Mouse (Mus musculus): Measurements from ENCODE around the gene Myo3a. TPM values are rescaled to one million over a fixed set of nuclear protein-coding genes. Genes with fewer than 3 reads are reported as not detected.
A peak's percentile ranks its signal among the peaks of the same experiment; 100 is the strongest.

Myo3a gene
- total RNA-seq, 2 experiments from 2014 or later, result not detected

- no peak for DNase-seq
These were observed 393.9 kb downstream of the Myo3a start for GRCm38 (mm10) chr2:22620978-22621827.

DNA sequence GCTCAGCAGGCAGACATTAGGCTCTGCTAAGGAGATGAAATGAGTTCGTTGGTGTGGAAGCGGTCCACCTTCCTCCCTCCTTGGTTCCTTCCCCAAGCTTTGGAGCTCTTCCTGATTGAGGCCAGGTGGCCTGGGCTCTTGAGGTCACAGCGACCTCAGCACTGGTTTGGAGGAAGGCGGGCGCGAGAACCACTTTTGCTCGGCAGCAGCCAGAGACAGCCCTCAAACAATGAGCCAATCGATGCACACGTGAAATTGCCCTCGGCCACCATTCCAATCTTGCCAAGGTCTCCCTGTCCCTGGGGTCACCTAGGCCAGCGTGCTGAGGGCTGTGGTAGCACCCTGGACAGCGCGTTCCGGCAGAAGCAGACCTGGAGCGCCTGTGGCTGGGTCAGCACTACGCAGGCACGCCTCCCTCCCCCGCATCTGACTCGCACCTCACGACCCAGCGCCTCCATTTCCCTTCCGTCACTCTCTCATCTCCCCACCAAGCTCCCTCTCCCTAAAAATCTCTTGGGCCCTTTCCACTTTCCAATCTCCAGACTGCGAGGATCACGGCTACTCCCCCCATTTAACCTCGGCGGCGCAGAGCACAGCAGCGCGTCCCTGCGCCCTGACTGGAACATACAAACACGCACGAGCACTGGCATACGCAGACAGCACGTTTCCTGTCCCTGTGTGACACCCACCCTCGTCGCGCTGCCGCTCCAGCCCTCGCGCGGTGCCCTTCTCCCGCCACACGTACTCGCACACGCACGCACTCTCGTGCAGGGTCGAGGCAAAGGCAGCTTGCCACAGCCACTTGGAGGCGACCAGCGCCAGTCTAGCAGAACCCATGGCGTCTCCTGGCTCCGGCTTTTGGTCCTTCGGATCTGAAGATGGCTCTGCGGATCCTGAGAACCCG, 394.8 kb downstream of the Myo3a start, which contains the start of gene Gad2:
TSS of gene Gad2 (plus strand) at position 378 of the 904 bp plus-strand sequence.
- peak; percentile 3 to 13 for DNase-seq

- DNase-seq, result peak in 1 of 2 experiments; percentile 3
These were observed 396.1 kb downstream of the Myo3a start for GRCm38 (mm10) chr2:22623111-22624070.

DNA sequence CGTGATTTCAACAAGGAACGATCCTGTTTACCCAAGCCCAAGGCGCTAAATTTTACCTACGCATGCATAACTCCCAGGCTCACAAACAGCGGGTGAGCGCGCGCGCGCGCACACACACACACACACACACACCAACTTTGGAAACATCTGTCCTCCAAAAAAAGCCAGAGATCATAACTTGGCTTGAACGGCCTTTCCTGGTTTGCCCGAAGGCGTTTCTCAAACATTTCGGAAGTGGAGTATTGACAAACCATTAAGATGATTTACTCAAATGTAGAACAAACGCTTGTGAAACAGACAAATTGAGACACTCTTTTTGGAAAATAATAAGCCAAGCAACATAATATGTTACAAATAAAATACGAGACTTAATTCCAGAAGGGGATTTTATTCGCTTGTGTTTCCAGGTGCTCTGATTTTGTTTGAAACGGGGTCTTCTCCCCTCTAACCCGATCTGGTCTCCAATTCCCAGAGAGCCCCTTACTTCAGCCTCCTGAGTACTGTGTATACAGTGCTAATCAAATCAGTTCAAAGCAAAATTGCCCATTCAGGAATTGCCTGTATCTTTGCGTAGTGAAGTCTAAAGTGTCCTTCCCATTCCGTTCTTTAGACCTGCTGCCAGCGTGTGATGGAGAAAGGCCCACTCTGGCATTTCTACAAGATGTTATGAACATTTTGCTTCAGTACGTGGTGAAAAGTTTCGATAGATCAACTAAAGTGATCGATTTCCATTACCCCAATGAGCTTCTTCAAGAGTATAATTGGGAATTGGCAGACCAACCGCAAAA, 397.1 kb downstream of the Myo3a start:
- no peak for DNase-seq

GRCm38 (mm10) chr2:22625096-22625960, 398.0 kb downstream of the Myo3a start:
- DNase-seq, result no peak

- DNase-seq, result no peak
These were observed 399.9 kb downstream of the Myo3a start for GRCm38 (mm10) chr2:22627147-22627666.

DNA sequence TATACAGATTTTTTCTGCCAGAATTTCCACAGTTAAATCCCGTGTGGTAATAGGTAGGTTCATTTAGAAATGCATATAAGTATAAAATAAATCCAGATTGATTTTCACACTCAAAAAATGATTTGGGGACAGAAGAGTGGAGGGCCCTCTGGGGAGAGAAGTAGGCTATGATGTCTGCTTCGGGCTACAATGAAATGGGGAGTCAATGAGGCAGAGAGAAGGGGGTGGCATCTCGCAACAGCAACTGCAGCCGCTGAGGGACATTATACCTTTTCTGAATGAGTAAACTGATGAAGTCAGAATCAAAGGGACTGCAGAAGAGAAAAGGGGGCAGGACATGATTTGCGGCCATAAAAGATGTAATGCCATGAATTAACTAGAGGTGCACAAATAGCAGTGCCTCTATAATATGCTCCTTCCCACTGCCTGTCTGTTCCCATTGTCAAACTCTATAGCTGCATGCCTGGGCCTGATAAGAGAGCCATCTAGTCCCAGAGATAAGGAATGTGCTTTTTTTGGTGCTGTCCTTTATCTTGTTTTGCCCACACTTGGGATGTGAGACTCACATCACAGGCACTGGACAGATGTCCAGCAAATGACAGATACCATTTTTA, 400.6 kb downstream of the Myo3a start:
- no peak for DNase-seq

- DNase-seq, result peak in 1 of 2 experiments; percentile 19
These were observed 407.5 kb downstream of the Myo3a start for GRCm38 (mm10) chr2:22634766-22635165.

- DNase-seq, result no peak
These were observed 418.8 kb downstream of the Myo3a start for GRCm38 (mm10) chr2:22646134-22646533.

DNA sequence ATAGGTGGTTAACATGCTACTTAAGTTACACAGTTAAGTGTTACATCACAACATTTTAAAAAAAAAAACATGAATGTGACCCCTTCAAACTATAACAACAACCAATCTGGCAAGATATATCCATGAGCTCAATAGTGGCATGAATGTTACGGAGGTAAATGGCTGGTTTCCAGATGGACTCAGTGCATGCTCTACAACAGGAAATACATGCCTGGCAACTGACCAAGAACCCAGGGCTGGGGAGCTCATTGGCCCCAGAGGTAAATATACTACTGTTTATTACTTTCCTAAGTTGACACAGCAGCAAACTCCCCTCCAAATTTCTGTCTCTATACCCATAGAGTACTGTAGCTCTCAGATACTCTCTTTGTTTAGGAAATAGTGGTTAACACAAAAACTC, 421.1 kb downstream of the Myo3a start:
- DNase-seq, result no peak

GRCm38 (mm10) chr2:22651826-22652225, 424.5 kb downstream of the Myo3a start:
- DNase-seq, result no peak

GRCm38 (mm10) chr2:22663731-22664130, 436.4 kb downstream of the Myo3a start:
- no peak for DNase-seq

Small RNA genes lying within 50 kb of the gene (microRNA-seq; reads per million reads assigned to microRNA genes)
- gene Gm23636, result 0 reads per million in 2 experiments
- 0 reads per million in 2 experiments for gene Mir3967

Measured in heart, adult 18-20 months (tissue).